Mouse (Mus musculus): Measurements from ENCODE around the gene Cntn2. TPM values are rescaled to one million over a fixed set of nuclear protein-coding genes. Genes with fewer than 3 reads are reported as not detected.

The Cntn2 gene
- total and polyA plus RNA-seq, 2 experiments = under 0.01 to 0.48 TPM

DNA sequence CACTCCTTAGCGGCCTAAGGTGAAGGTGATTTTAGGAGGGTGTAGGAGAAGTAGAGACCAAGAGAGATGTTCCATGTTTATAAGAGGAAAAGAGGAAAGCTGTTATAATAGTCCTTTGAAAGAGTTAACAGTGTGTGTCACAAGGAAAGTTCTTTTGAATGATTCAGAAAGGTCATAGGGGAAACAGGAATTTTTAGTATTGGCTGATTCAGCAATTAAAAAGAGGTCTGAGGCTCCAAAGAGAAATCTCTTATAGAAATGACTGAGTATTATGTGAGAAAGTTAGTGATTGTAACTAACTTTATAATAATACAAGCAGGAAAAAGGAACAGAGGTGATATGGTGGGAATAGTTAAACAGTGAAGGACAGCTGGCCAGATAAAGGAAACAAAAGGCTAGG, 63.6 kb downstream of the Cntn2 start:
- WGBS = 90% methylated on average over 1 of the region's 1 CpGs
- Histone ChIP-seq H3K9ac (ENCODE audit: low read depth, low read length) (no peak overlapping the region), H3K79me2 (ENCODE audit: control insufficient read depth, insufficient read depth, low read length) (peaks cover 26% of the 10 kb centered on the region), H3K27ac (replicated peaks; ENCODE audit: insufficient read depth, low read depth, low read length) (no peak overlapping the region), H3K4me1 (ENCODE audit: control insufficient read depth, insufficient read depth, low read length) (peaks cover 8% of the 10 kb centered on the region), H3K4me3 (ENCODE audit: insufficient read depth, low read depth, low read length) (no peak overlapping the region), H3K27me3 (ENCODE audit: control insufficient read depth, insufficient read depth, low read length) (no peaks in the 10 kb centered on the region), H3K36me3 (ENCODE audit: control insufficient read depth, insufficient read depth, low read length) (no peaks in the 10 kb centered on the region)
- TF ChIP-seq POLR2A (IDR thresholded peaks at IDR 0.05; ENCODE audit: extremely low read depth, insufficient read depth, low read length) (no peak), CTCF (IDR thresholded peaks at IDR 0.05; ENCODE audit: low read depth, low read length) (no peak)
- no peak for DNase-seq (ENCODE audit: extremely low read depth, low read depth, low spot score)

DNA sequence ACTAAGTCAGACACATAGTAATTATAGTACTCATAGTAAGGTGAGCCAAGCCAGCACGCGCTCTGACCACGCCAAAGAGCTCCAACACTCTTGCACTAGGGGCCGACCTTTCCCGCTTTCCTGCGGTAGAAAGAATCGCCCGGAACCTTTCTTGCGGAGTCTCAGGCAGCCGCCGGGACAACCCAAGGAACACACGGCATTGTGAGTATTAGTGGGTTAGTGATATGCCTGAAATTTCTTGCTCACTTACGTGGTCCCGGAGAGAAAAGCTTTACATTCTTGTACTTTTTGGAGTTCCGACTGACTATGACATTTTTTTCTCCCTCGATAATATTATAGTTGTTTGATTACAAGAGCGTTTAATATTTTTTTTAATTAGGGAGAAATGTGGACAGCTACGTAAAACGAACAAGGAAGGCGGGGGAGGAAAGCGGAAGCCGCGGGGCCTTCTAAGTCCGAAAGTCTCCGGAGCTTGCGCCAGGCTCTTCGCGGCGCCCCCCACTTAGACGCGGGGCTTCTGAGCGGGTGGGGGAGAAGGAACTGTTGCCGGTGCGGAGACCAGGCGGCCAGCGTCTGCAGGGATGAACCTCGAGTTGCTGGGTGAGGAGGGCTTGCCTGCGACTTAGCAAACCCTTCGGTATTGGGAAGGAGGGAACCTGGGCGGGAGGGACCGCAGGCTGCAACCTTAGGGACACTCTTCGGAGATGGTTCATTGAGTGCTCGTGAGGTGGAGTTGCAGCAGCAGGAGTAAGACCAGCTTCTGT, 65.9 kb downstream of the Cntn2 start, which contains the start of gene Rbbp5:
TSS of gene Rbbp5 (plus strand) at position 438 of the 764 bp plus-strand sequence.
- H3K4me1 ChIP-seq (ENCODE audit: control insufficient read depth, insufficient read depth, low read length) = peaks cover 8% of the 10 kb centered on the region
- DNase-seq (ENCODE audit: extremely low read depth, low read depth, low spot score) = peak; percentile 85
- no peaks in the 10 kb centered on the region for H3K36me3 ChIP-seq (ENCODE audit: control insufficient read depth, insufficient read depth, low read length)
- WGBS = under 1% methylated on average over 43 of the region's 43 CpGs
- peak within 1 kb of the TSS; percentile 98 for H3K4me3 ChIP-seq (ENCODE audit: insufficient read depth, low read depth, low read length)
- peak within 1 kb of the TSS; percentile 97 for H3K9ac ChIP-seq (ENCODE audit: low read depth, low read length)
- TF ChIP-seq POLR2A (IDR thresholded peaks at IDR 0.05; ENCODE audit: extremely low read depth, insufficient read depth, low read length) (peak; percentile 42; the same call in 1 of the 2 replicates), CTCF (IDR thresholded peaks at IDR 0.05; ENCODE audit: low read depth, low read length) (0 out of 2 replicates have a peak, but pooled peaks have one; percentile 4)
- H3K27ac ChIP-seq (replicated peaks; ENCODE audit: insufficient read depth, low read depth, low read length) = peak within 1 kb of the TSS; percentile 82
- no peaks in the 10 kb centered on the region for H3K27me3 ChIP-seq (ENCODE audit: control insufficient read depth, insufficient read depth, low read length)
- H3K79me2 ChIP-seq (ENCODE audit: control insufficient read depth, insufficient read depth, low read length) = peaks cover 16% of the 10 kb centered on the region

DNA sequence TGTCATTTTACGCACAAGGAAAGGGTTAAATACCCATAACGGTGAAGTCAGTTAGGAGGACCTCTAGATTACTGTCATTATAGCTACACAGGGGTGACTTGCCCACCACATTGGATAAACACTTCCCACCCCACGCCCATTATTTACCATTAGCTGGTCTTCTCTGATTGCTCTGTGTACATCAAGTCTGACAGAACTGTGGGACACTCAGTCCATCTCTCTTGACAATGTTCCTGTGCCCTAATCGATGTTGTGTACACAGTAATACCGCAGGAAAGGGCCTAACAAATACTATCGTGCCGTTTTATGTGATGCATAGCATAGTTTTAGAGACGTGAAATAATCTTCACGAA, 66.5 kb downstream of the Cntn2 start:
- no peak for DNase-seq (ENCODE audit: extremely low read depth, low read depth, low spot score)
- peaks cover 8% of the 10 kb centered on the region for H3K4me1 ChIP-seq (ENCODE audit: control insufficient read depth, insufficient read depth, low read length)

DNA sequence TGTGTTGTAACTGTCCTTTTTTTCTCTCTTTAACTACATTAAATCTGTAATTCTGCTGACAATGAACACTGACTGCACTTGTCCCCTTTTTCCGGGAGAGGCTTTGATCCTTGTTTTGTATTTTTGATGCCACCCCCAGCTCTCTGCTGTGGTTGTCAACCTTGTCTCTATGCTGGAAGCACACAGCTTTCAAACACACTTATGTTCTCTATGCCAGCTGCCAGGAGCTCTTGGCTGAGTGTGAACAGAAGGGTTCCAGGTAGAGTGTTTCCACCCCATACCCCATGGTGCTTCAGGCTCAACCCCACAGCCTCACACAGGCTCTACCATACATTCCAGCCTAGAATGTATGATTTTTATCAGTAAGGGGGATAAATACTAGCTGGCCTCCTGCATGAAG, 68.6 kb downstream of the Cntn2 start:
- no peak for DNase-seq (ENCODE audit: extremely low read depth, low read depth, low spot score)
- Histone ChIP-seq H3K79me2 (ENCODE audit: control insufficient read depth, insufficient read depth, low read length) (peaks cover 12% of the 10 kb centered on the region), H3K4me1 (ENCODE audit: control insufficient read depth, insufficient read depth, low read length) (peaks cover 8% of the 10 kb centered on the region), H3K27ac (replicated peaks; ENCODE audit: insufficient read depth, low read depth, low read length) (no peak overlapping the region), H3K4me3 (ENCODE audit: insufficient read depth, low read depth, low read length) (no peak overlapping the region), H3K27me3 (ENCODE audit: control insufficient read depth, insufficient read depth, low read length) (no peaks in the 10 kb centered on the region), H3K9ac (ENCODE audit: low read depth, low read length) (no peak overlapping the region), H3K36me3 (ENCODE audit: control insufficient read depth, insufficient read depth, low read length) (no peaks in the 10 kb centered on the region)
- TF ChIP-seq CTCF (IDR thresholded peaks at IDR 0.05; ENCODE audit: low read depth, low read length) (no peak), POLR2A (IDR thresholded peaks at IDR 0.05; ENCODE audit: extremely low read depth, insufficient read depth, low read length) (no peak)
- 81% methylated on average over 1 of the region's 1 CpGs for whole genome bisulfite sequencing

More for the DNA sequence above, 66.5 kb downstream of the Cntn2 start:
- 3% methylated on average over 9 of the region's 9 CpGs for WGBS
- Histone ChIP-seq H3K9ac (ENCODE audit: low read depth, low read length) (peak overlapping the region; percentile 49), H3K27ac (replicated peaks; ENCODE audit: insufficient read depth, low read depth, low read length) (peak overlapping the region; percentile 74), H3K4me3 (ENCODE audit: insufficient read depth, low read depth, low read length) (peak overlapping the region; percentile 58), H3K36me3 (ENCODE audit: control insufficient read depth, insufficient read depth, low read length) (no peaks in the 10 kb centered on the region), H3K27me3 (ENCODE audit: control insufficient read depth, insufficient read depth, low read length) (no peaks in the 10 kb centered on the region), H3K79me2 (ENCODE audit: control insufficient read depth, insufficient read depth, low read length) (peaks cover 16% of the 10 kb centered on the region)
- TF ChIP-seq CTCF (IDR thresholded peaks at IDR 0.05; ENCODE audit: low read depth, low read length) (no peak), POLR2A (IDR thresholded peaks at IDR 0.05; ENCODE audit: extremely low read depth, insufficient read depth, low read length) (no peak)

DNA sequence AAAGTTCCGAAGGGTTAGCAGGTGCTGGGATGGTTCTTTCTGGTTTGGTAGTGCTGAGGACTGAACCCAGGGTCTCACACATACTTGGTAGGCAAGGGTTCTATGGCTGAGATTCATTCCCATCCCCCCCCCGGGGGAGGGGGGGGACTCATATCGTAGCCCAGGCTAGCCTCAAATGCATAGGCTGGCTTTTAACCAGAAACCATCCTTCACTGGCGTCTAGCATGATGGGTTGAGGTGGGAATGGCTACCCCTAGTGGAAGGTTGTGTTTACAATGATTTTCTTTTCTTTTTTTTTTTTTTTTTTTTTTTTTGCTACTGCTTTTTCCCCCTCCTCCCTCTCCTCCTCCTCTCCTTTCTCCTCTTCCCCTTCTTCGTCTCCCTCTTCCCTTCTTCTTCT, 70.5 kb downstream of the Cntn2 start:
- Histone ChIP-seq H3K4me3 (ENCODE audit: insufficient read depth, low read depth, low read length) (no peak overlapping the region), H3K79me2 (ENCODE audit: control insufficient read depth, insufficient read depth, low read length) (peaks cover 4% of the 10 kb centered on the region), H3K4me1 (ENCODE audit: control insufficient read depth, insufficient read depth, low read length) (no peaks in the 10 kb centered on the region), H3K36me3 (ENCODE audit: control insufficient read depth, insufficient read depth, low read length) (no peaks in the 10 kb centered on the region), H3K27me3 (ENCODE audit: control insufficient read depth, insufficient read depth, low read length) (no peaks in the 10 kb centered on the region), H3K9ac (ENCODE audit: low read depth, low read length) (no peak overlapping the region), H3K27ac (replicated peaks; ENCODE audit: insufficient read depth, low read depth, low read length) (no peak overlapping the region)
- WGBS = 60% methylated on average over 5 of the region's 5 CpGs
- no peak for TF ChIP-seq POLR2A (IDR thresholded peaks at IDR 0.05; ENCODE audit: extremely low read depth, insufficient read depth, low read length)
- no peak for TF ChIP-seq CTCF (IDR thresholded peaks at IDR 0.05; ENCODE audit: low read depth, low read length)
- DNase-seq (ENCODE audit: extremely low read depth, low read depth, low spot score) = no peak

DNA sequence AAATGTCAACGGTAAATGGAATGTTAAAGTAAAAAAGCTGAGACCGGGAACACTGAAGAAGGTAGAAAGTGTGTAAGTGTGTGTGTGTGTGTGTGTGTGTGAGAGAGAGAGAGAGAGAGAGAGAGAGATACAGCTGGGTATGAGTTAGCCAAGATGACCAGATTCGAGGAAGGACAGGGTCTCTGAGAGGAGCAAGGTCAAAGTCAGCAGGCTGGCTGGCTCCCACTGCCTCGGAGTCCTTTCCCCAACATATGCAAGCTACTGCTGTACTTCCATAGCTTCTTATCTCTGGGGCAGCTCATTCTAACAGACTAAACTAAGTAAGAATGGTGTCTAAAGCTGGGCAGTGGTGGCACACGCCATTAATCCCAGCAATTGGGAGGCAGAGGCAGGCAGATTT, 71.6 kb downstream of the Cntn2 start:
- H3K79me2 ChIP-seq (ENCODE audit: control insufficient read depth, insufficient read depth, low read length) = no peaks in the 10 kb centered on the region
- no peak overlapping the region for H3K27ac ChIP-seq (replicated peaks; ENCODE audit: insufficient read depth, low read depth, low read length)
- no peak for DNase-seq (ENCODE audit: extremely low read depth, low read depth, low spot score)
- no peak overlapping the region for H3K4me3 ChIP-seq (ENCODE audit: insufficient read depth, low read depth, low read length)
- no peaks in the 10 kb centered on the region for H3K27me3 ChIP-seq (ENCODE audit: control insufficient read depth, insufficient read depth, low read length)
- peaks cover 3% of the 10 kb centered on the region; the same call in 1 of the 2 replicates for H3K36me3 ChIP-seq (ENCODE audit: control insufficient read depth, insufficient read depth, low read length)
- WGBS = 94% methylated on average over 5 of the region's 5 CpGs
- no peak overlapping the region for H3K9ac ChIP-seq (ENCODE audit: low read depth, low read length)
- no peak for TF ChIP-seq POLR2A (IDR thresholded peaks at IDR 0.05; ENCODE audit: extremely low read depth, insufficient read depth, low read length)
- no peaks in the 10 kb centered on the region for H3K4me1 ChIP-seq (ENCODE audit: control insufficient read depth, insufficient read depth, low read length)
